Mouse (Mus musculus): ENCODE measurements at regions not wholly inside any gene's neighbourhood (a gene's known extent, or its start where the extent isn't known, plus 50 kb on each side); places are given as distances from the start of the nearest gene placed in this dataset.
A peak's percentile ranks its signal among the peaks of the same experiment; 100 is the strongest.

GRCm38 (mm10) chr2:61377756-61378155, 200.6 kb upstream of the Tank start:
- Histone ChIP-seq H3K36me3 (ENCODE audit: control insufficient read depth, insufficient read depth, low read length) (no peaks in the 10 kb centered on the region), H3K9ac (ENCODE audit: low read depth, low read length) (no peak overlapping the region), H3K27ac (replicated peaks; ENCODE audit: insufficient read depth, low read depth, low read length) (no peak overlapping the region), H3K4me3 (ENCODE audit: insufficient read depth, low read depth, low read length) (no peak overlapping the region), H3K4me1 (ENCODE audit: control insufficient read depth, insufficient read depth, low read length) (no peaks in the 10 kb centered on the region), H3K79me2 (ENCODE audit: control insufficient read depth, insufficient read depth, low read length) (no peaks in the 10 kb centered on the region), H3K27me3 (ENCODE audit: control insufficient read depth, insufficient read depth, low read length) (no peaks in the 10 kb centered on the region)
- DNase-seq (ENCODE audit: extremely low read depth, low read depth, low spot score), result no peak
- WGBS, result 91% methylated on average over 8 of the region's 8 CpGs
- TF ChIP-seq POLR2A (IDR thresholded peaks at IDR 0.05; ENCODE audit: extremely low read depth, insufficient read depth, low read length), result no peak
- TF ChIP-seq CTCF (IDR thresholded peaks at IDR 0.05; ENCODE audit: low read depth, low read length), result no peak

DNA sequence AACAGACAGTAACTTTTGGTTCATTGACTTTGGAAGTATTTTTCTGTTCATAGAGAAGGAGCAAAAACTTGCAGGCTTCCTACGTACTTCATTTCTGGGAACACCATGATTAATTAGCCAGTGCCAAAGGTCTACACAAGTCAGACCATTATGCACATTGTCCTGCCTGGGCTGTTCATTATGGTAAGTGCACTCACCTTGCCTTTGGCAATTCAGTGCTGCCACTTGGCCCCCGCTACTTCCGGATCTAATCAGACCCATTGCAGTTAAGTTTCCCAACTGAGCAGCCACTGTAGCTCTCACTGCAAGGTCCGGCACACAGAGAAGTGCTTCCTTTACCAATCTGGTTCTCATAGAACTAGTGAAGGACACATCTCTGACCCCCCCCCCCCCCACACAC, 215.8 kb upstream of the Tank start:
- Histone ChIP-seq H3K9ac (ENCODE audit: low read depth, low read length) (no peak overlapping the region), H3K27me3 (ENCODE audit: control insufficient read depth, insufficient read depth, low read length) (no peaks in the 10 kb centered on the region), H3K4me1 (ENCODE audit: control insufficient read depth, insufficient read depth, low read length) (no peaks in the 10 kb centered on the region), H3K27ac (replicated peaks; ENCODE audit: insufficient read depth, low read depth, low read length) (no peak overlapping the region), H3K4me3 (ENCODE audit: insufficient read depth, low read depth, low read length) (no peak overlapping the region), H3K36me3 (ENCODE audit: control insufficient read depth, insufficient read depth, low read length) (no peaks in the 10 kb centered on the region), H3K79me2 (ENCODE audit: control insufficient read depth, insufficient read depth, low read length) (no peaks in the 10 kb centered on the region)
- WGBS, result 94% methylated on average over 4 of the region's 4 CpGs
- DNase-seq (ENCODE audit: extremely low read depth, low read depth, low spot score), result no peak
- TF ChIP-seq CTCF (IDR thresholded peaks at IDR 0.05; ENCODE audit: low read depth, low read length), result no peak
- TF ChIP-seq POLR2A (IDR thresholded peaks at IDR 0.05; ENCODE audit: extremely low read depth, insufficient read depth, low read length), result no peak

GRCm38 (mm10) chr2:61361394-61361793, 217.0 kb upstream of the Tank start:
- Histone ChIP-seq H3K27me3 (ENCODE audit: control insufficient read depth, insufficient read depth, low read length) (no peaks in the 10 kb centered on the region), H3K79me2 (ENCODE audit: control insufficient read depth, insufficient read depth, low read length) (no peaks in the 10 kb centered on the region), H3K36me3 (ENCODE audit: control insufficient read depth, insufficient read depth, low read length) (no peaks in the 10 kb centered on the region), H3K27ac (replicated peaks; ENCODE audit: insufficient read depth, low read depth, low read length) (no peak overlapping the region), H3K4me1 (ENCODE audit: control insufficient read depth, insufficient read depth, low read length) (no peaks in the 10 kb centered on the region), H3K4me3 (ENCODE audit: insufficient read depth, low read depth, low read length) (no peak overlapping the region), H3K9ac (ENCODE audit: low read depth, low read length) (no peak overlapping the region)
- WGBS, result 23% methylated on average over 2 of the region's 2 CpGs
- TF ChIP-seq POLR2A (IDR thresholded peaks at IDR 0.05; ENCODE audit: extremely low read depth, insufficient read depth, low read length) (no peak), CTCF (IDR thresholded peaks at IDR 0.05; ENCODE audit: low read depth, low read length) (no peak)
- peak; percentile 66 for DNase-seq (ENCODE audit: extremely low read depth, low read depth, low spot score)

- no peak for TF ChIP-seq POLR2A (IDR thresholded peaks at IDR 0.05; ENCODE audit: extremely low read depth, insufficient read depth, low read length)
- no peak for TF ChIP-seq CTCF (IDR thresholded peaks at IDR 0.05; ENCODE audit: low read depth, low read length)
- DNase-seq (ENCODE audit: extremely low read depth, low read depth, low spot score), result no peak
- H3K9ac ChIP-seq (ENCODE audit: low read depth, low read length), result no peak overlapping the region
- 81% methylated on average over 8 of the region's 8 CpGs for whole genome bisulfite sequencing
- no peaks in the 10 kb centered on the region for H3K79me2 ChIP-seq (ENCODE audit: control insufficient read depth, insufficient read depth, low read length)
- H3K4me3 ChIP-seq (ENCODE audit: insufficient read depth, low read depth, low read length), result no peak overlapping the region
- H3K4me1 ChIP-seq (ENCODE audit: control insufficient read depth, insufficient read depth, low read length), result no peaks in the 10 kb centered on the region
- H3K27me3 ChIP-seq (ENCODE audit: control insufficient read depth, insufficient read depth, low read length), result no peaks in the 10 kb centered on the region
- H3K36me3 ChIP-seq (ENCODE audit: control insufficient read depth, insufficient read depth, low read length), result no peaks in the 10 kb centered on the region
- no peak overlapping the region for H3K27ac ChIP-seq (replicated peaks; ENCODE audit: insufficient read depth, low read depth, low read length)
Observed at GRCm38 (mm10) chr2:61354104-61354503, 224.3 kb upstream of the Tank start.

- no peak overlapping the region for H3K4me3 ChIP-seq (ENCODE audit: insufficient read depth, low read depth, low read length)
- no peak for DNase-seq (ENCODE audit: extremely low read depth, low read depth, low spot score)
- H3K79me2 ChIP-seq (ENCODE audit: control insufficient read depth, insufficient read depth, low read length), result no peaks in the 10 kb centered on the region
- H3K4me1 ChIP-seq (ENCODE audit: control insufficient read depth, insufficient read depth, low read length), result no peaks in the 10 kb centered on the region
- no peaks in the 10 kb centered on the region for H3K36me3 ChIP-seq (ENCODE audit: control insufficient read depth, insufficient read depth, low read length)
- no peak overlapping the region for H3K27ac ChIP-seq (replicated peaks; ENCODE audit: insufficient read depth, low read depth, low read length)
- 89% methylated on average over 3 of the region's 3 CpGs for WGBS
- TF ChIP-seq CTCF (IDR thresholded peaks at IDR 0.05; ENCODE audit: low read depth, low read length) (no peak), POLR2A (IDR thresholded peaks at IDR 0.05; ENCODE audit: extremely low read depth, insufficient read depth, low read length) (no peak)
- no peak overlapping the region for H3K9ac ChIP-seq (ENCODE audit: low read depth, low read length)
- H3K27me3 ChIP-seq (ENCODE audit: control insufficient read depth, insufficient read depth, low read length), result no peaks in the 10 kb centered on the region
Observed at GRCm38 (mm10) chr2:61347451-61347850, 230.9 kb upstream of the Tank start.

- Histone ChIP-seq H3K4me1 (ENCODE audit: control insufficient read depth, insufficient read depth, low read length) (no peaks in the 10 kb centered on the region), H3K4me3 (ENCODE audit: insufficient read depth, low read depth, low read length) (no peak overlapping the region), H3K27ac (replicated peaks; ENCODE audit: insufficient read depth, low read depth, low read length) (no peak overlapping the region), H3K9ac (ENCODE audit: low read depth, low read length) (no peak overlapping the region), H3K27me3 (ENCODE audit: control insufficient read depth, insufficient read depth, low read length) (no peaks in the 10 kb centered on the region), H3K36me3 (ENCODE audit: control insufficient read depth, insufficient read depth, low read length) (no peaks in the 10 kb centered on the region), H3K79me2 (ENCODE audit: control insufficient read depth, insufficient read depth, low read length) (no peaks in the 10 kb centered on the region)
- no peak for DNase-seq (ENCODE audit: extremely low read depth, low read depth, low spot score)
- 79% methylated on average over 8 of the region's 8 CpGs for WGBS
- TF ChIP-seq POLR2A (IDR thresholded peaks at IDR 0.05; ENCODE audit: extremely low read depth, insufficient read depth, low read length) (no peak), CTCF (IDR thresholded peaks at IDR 0.05; ENCODE audit: low read depth, low read length) (no peak)
Observed at GRCm38 (mm10) chr2:61346012-61346760, 232.2 kb upstream of the Tank start.
